Comparison of ENCODE assay signal across 13 mouse cellular contexts in genomic region chr11:115653194-115653593, GRCm38 (mm10). TPM values are rescaled to one million over a fixed set of nuclear protein-coding genes. Genes with fewer than 3 reads are reported as not detected.
DNase-seq lines count a peak whose midpoint lies in the region; ATAC-seq and TF ChIP-seq lines count a peak whose summit lies in the region.
"Had no signal": no experiment of that assay in that cellular context is flagged by ENCODE, and none has a peak within 500 bp of the region (broad histone marks: within the 10 kb centered on the region; RNA-seq: fewer than 3 reads in every experiment).

No protein-coding gene starts in this region.

- 24% methylated on average over 3 of the region's 3 CpGs for WGBS in cerebellum, adult 2 months
- 67% methylated on average over 3 of the region's 3 CpGs for WGBS in heart, embryonic 10.5 days
- 82% methylated on average over 3 of the region's 3 CpGs for WGBS in neural tube, embryonic 13.5 days

- H3K4me3 ChIP-seq in cerebellum, adult 2 months (replicated peaks; ENCODE audit: insufficient read depth, low read depth, low read length), result no peak overlapping the region
- no peak overlapping the region for H3K4me3 ChIP-seq in heart, embryonic 10.5 days
- H3K4me3 ChIP-seq in neural tube, embryonic 13.5 days, result no peak overlapping the region
- H3K4me3 ChIP-seq: embryonic facial prominence, embryonic 13.5 days had no signal

- no peak for DNase-seq in cerebellum, adult 2 months
- no peak for DNase-seq in cerebellum, postnatal 14 days
- no peak for DNase-seq in heart, embryonic 10.5 days (ENCODE audit: low spot score)
- DNase-seq in heart, postnatal 36 days, result no peak
- DNase-seq in neural tube, embryonic 10.5 days (ENCODE audit: extremely low spot score, low spot score), result no peak
- peak; percentile 53 to 87 for DNase-seq in left cerebral cortex, postnatal 25 days (ENCODE audit: low spot score in 2 of 2)
- DNase-seq in thymus, postnatal 0 days (ENCODE audit: low spot score), result no peak
- DNase-seq: kidney, adult 8-10 months; lung, postnatal 10 days had no signal

- H3K36me3 ChIP-seq in heart, embryonic 10.5 days, result peaks cover 35% of the 10 kb centered on the region
- peaks cover 47% of the 10 kb centered on the region for H3K36me3 ChIP-seq in neural tube, embryonic 13.5 days

- TF ChIP-seq CTCF in cerebellum, adult 2 months (IDR thresholded peaks at IDR 0.05; ENCODE audit: borderline replicate concordance, insufficient read depth, low read depth, low read length), result no peak

- peak overlapping the region; percentile 65 for H3K27ac ChIP-seq in cerebellum, adult 2 months (ENCODE audit: insufficient read depth, low read length)
- H3K27ac ChIP-seq in heart, embryonic 10.5 days, result peak overlapping the region; percentile 52; the same call in 1 of the 2 replicates
- peak overlapping the region; percentile 38; the same call in 1 of the 2 replicates for H3K27ac ChIP-seq in neural tube, embryonic 13.5 days (replicated peaks)
- H3K27ac ChIP-seq: embryonic facial prominence, embryonic 13.5 days; hindbrain, postnatal 0 days; liver, embryonic 14.5 days had no signal

- no peak for ATAC-seq in neural tube, embryonic 13.5 days (ENCODE audit: low read depth)
- ATAC-seq: hindbrain, postnatal 0 days had no signal

- peaks cover 48% of the 10 kb centered on the region for H3K4me1 ChIP-seq in cerebellum, adult 2 months (ENCODE audit: control insufficient read depth, insufficient read depth, low read length)
- H3K4me1 ChIP-seq in heart, embryonic 10.5 days, result peaks cover 25% of the 10 kb centered on the region
- peaks cover 12% of the 10 kb centered on the region; the same call in 1 of the 2 replicates for H3K4me1 ChIP-seq in neural tube, embryonic 13.5 days (replicated peaks)
- H3K4me1 ChIP-seq: embryonic facial prominence, embryonic 13.5 days had no signal

- no peaks in the 10 kb centered on the region for H3K9me3 ChIP-seq in heart, embryonic 10.5 days
- no peaks in the 10 kb centered on the region for H3K9me3 ChIP-seq in neural tube, embryonic 13.5 days
- H3K9me3 ChIP-seq: embryonic facial prominence, embryonic 13.5 days had no signal

- no peak overlapping the region for H3K4me2 ChIP-seq in neural tube, embryonic 13.5 days
- H3K4me2 ChIP-seq: embryonic facial prominence, embryonic 13.5 days had no signal

- H3K27me3 ChIP-seq in cerebellum, adult 2 months (ENCODE audit: control insufficient read depth, insufficient read depth, low read length), result no peaks in the 10 kb centered on the region
- H3K27me3 ChIP-seq in heart, embryonic 10.5 days (ENCODE audit: insufficient read depth, poor library complexity, severe bottlenecking), result no peaks in the 10 kb centered on the region
- H3K27me3 ChIP-seq in neural tube, embryonic 13.5 days, result no peaks in the 10 kb centered on the region
- H3K27me3 ChIP-seq: embryonic facial prominence, embryonic 13.5 days had no signal

- intact Hi-C loops in heart, postnatal 36 days (cut with DNase I), result no loop called here
- intact Hi-C loops in left cerebral cortex, postnatal 25 days (cut with DNase I), result no loop called here

- TF ChIP-seq POLR2A in cerebellum, adult 2 months (IDR thresholded peaks at IDR 0.05; ENCODE audit: borderline replicate concordance, insufficient read depth, low read length), result no peak

- no peak overlapping the region for H3K9ac ChIP-seq in neural tube, embryonic 13.5 days
- H3K9ac ChIP-seq: embryonic facial prominence, embryonic 13.5 days; liver, embryonic 14.5 days had no signal

RNA-seq across cellular contexts. Expression of gene Slc25a19, which starts 25.1 kb away (rescaled TPM):
- polyA plus RNA-seq in cerebellum, adult 2 months (2012; rRNA removed), result 115 and 123 TPM in 2 replicates
- polyA plus RNA-seq in heart, embryonic 10.5 days (2016; fragmentation: Nextera tagmentation; extraction: Ambion mirVana), result 33.5 and 45.5 TPM in 2 replicates
- total RNA-seq in heart, postnatal 36 days (2021), result 10 to 100 TPM; 35.5 to 38.8 TPM
- 33.0 and 37.5 TPM in 2 replicates for polyA plus RNA-seq in neural tube, embryonic 13.5 days (2015; fragmentation: Nextera tagmentation; extraction: Ambion mirVana)
- 10 to 100 TPM; 54.3 to 59.3 TPM for total RNA-seq in left cerebral cortex, postnatal 25 days (2021)
- polyA plus RNA-seq in thymus, postnatal 0 days (2015; fragmentation: Nextera tagmentation; extraction: Ambion mirVana), result 35.5 and 39.5 TPM in 2 replicates

RNA-seq across cellular contexts. Expression of gene Mif4gd, which starts 40.4 kb away (rescaled TPM):
- 86.9 and 97.3 TPM in 2 replicates for polyA plus RNA-seq in cerebellum, adult 2 months (2012; rRNA removed)
- 19.6 and 22.7 TPM in 2 replicates for polyA plus RNA-seq in heart, embryonic 10.5 days (2016; fragmentation: Nextera tagmentation; extraction: Ambion mirVana)
- 10 to 100 TPM; 47.3 to 53.8 TPM for total RNA-seq in heart, postnatal 36 days (2021)
- 12.0 and 12.5 TPM in 2 replicates for polyA plus RNA-seq in neural tube, embryonic 13.5 days (2015; fragmentation: Nextera tagmentation; extraction: Ambion mirVana)
- total RNA-seq in left cerebral cortex, postnatal 25 days (2021), result 10 to 100 TPM; 17.6 to 19.4 TPM
- 120 and 121 TPM in 2 replicates for polyA plus RNA-seq in thymus, postnatal 0 days (2015; fragmentation: Nextera tagmentation; extraction: Ambion mirVana)

RNA-seq across cellular contexts. Expression of gene Gga3, which starts 49.3 kb away (rescaled TPM):
- polyA plus RNA-seq in cerebellum, adult 2 months (2012; rRNA removed), result 64.2 and 68.0 TPM in 2 replicates
- polyA plus RNA-seq in heart, embryonic 10.5 days (2016; fragmentation: Nextera tagmentation; extraction: Ambion mirVana), result 25.4 and 25.7 TPM in 2 replicates
- total RNA-seq in heart, postnatal 36 days (2021), result 10 to 100 TPM; 18.0 to 21.3 TPM
- 36.1 and 36.4 TPM in 2 replicates for polyA plus RNA-seq in neural tube, embryonic 13.5 days (2015; fragmentation: Nextera tagmentation; extraction: Ambion mirVana)
- total RNA-seq in left cerebral cortex, postnatal 25 days (2021), result 10 to 100 TPM; 76.5 to 88.6 TPM
- 20.1 and 20.9 TPM in 2 replicates for polyA plus RNA-seq in thymus, postnatal 0 days (2015; fragmentation: Nextera tagmentation; extraction: Ambion mirVana)

RNA-seq across cellular contexts. Expression of gene Mrps7, which starts 49.5 kb away (rescaled TPM):
- polyA plus RNA-seq in cerebellum, adult 2 months (2012; rRNA removed), result 55.9 and 57.5 TPM in 2 replicates
- polyA plus RNA-seq in heart, embryonic 10.5 days (2016; fragmentation: Nextera tagmentation; extraction: Ambion mirVana), result 105 and 108 TPM in 2 replicates
- 10 to 100 TPM; 80.1 to 85.7 TPM for total RNA-seq in heart, postnatal 36 days (2021)
- 73.9 and 91.8 TPM in 2 replicates for polyA plus RNA-seq in neural tube, embryonic 13.5 days (2015; fragmentation: Nextera tagmentation; extraction: Ambion mirVana)
- 10 to 100 TPM; 52.2 to 56.2 TPM for total RNA-seq in left cerebral cortex, postnatal 25 days (2021)
- 81.2 and 85.3 TPM in 2 replicates for polyA plus RNA-seq in thymus, postnatal 0 days (2015; fragmentation: Nextera tagmentation; extraction: Ambion mirVana)

RNA-seq across cellular contexts. Expression of gene Grb2, which starts 55.2 kb away (rescaled TPM):
- polyA plus RNA-seq in cerebellum, adult 2 months (2012; rRNA removed), result 132 and 149 TPM in 2 replicates
- polyA plus RNA-seq in heart, embryonic 10.5 days (2016; fragmentation: Nextera tagmentation; extraction: Ambion mirVana), result 78.4 and 107 TPM in 2 replicates
- total RNA-seq in heart, postnatal 36 days (2021), result 100 to 1,000 TPM; 102 to 110 TPM
- polyA plus RNA-seq in neural tube, embryonic 13.5 days (2015; fragmentation: Nextera tagmentation; extraction: Ambion mirVana), result 189 and 191 TPM in 2 replicates
- 100 to 1,000 TPM; 204 TPM for total RNA-seq in left cerebral cortex, postnatal 25 days (2021)
- polyA plus RNA-seq in thymus, postnatal 0 days (2015; fragmentation: Nextera tagmentation; extraction: Ambion mirVana), result 143 and 144 TPM in 2 replicates

Comparison
In these comparisons a context has a peak if more than half of its experiments do, and no peak if none do; other contexts are left out.
1. DNase-seq: peak in left cerebral cortex, postnatal 25 days (2 of 2); none in cerebellum, adult 2 months (0 of 2), cerebellum, postnatal 14 days (0 of 2), heart, embryonic 10.5 days (single experiment), heart, postnatal 36 days (0 of 2), neural tube, embryonic 10.5 days (single experiment) and thymus, postnatal 0 days (single experiment).
2. Peak in every context shown above with its lines, with median percentiles within 50 percentile points of each other: H3K27ac ChIP-seq.